Mouse (Mus musculus) induced T-regulatory cell, adult 2 months (primary cell): Measurements from ENCODE around the gene Crym.

Experiments
- DNase-seq: peaks from one replicate; pipeline ENCODE4 v3.0.0-alpha.2; 2012; ENCODE audit warnings: low read depth

The Crym gene

DNA sequence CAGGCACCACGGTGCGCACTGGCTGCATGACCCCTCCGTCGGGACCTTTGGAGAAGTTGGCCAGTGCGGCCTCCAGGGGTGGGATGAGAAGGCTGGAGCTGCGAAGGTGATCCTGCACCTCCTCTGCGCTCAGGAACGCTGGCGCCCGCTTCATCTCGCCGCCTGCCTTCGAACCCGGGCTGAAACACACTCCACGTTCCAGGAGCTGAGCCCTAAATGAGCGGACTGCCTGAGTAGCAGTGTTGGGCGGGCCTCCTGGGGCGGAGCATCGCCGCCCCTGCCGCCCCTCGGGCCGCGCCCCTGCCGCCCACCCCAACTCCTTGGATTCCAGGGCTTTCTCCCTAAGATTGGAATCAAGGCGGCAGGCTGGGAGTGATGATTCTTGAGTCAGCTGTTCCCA lies at the start of gene Crym:
Crym (minus strand) TSS at position 341 of the 400 bp plus-strand sequence.
- DNase-seq = no peak

DNA sequence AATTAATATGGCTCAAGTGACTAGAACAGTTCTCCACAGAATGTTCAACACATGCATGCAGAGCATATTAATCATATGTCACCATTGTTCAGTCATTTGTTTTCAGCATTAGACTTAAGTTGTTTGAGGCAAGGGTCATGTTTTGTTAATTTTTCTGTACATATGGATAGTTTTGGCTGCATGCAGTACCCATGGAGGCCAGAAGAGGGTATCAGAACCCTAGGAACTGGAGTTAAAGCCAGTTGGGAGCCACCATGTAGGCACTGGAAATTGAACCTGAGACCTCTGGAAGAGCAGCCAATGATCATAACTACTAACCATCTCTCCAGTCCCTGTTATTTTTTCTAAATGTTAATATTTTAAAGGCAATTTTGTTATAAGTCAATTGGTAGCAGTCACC lies 39.2 kb upstream of the Crym start:
- DNase-seq = peak; percentile 6

DNA sequence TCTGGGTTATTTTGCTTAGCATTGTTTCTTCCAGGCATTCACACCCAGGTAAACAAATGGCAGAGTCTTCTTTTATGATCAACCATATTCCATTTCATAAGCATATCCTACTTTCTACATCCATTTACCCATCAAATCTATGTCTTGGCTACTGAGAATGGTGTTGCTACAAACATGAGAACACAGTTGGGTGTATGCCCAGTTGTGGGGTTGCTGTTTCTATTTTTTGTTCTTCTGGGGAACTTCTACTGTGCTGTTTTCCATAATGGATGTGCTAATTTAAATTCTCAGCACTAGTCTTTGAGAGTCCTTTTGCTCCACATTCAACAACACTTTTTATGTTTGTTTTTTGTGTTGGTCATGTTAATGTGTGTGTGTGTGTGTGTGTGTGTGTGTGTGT lies 26.6 kb upstream of the Crym start:
- no peak for DNase-seq

DNA sequence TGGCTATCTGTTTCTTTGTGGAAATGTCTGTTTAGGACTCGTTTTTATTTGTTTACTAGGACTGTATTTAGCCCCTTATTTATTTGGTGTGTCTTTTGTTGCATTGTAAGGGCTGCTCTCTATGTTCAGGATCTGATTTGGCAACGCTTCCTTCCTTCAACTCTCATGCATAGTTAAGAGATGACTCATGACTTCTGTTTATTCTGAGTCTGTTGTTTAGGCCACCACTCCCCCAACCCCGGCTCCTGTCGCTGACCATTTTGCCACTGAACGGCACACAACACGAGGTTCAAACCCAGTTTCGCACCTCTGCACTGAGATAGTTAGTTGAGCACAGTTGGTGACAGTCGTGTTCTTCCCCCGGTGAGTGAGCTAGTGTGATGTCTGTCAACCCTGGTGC lies 4.1 kb upstream of the Crym start:
- DNase-seq = no peak

DNA sequence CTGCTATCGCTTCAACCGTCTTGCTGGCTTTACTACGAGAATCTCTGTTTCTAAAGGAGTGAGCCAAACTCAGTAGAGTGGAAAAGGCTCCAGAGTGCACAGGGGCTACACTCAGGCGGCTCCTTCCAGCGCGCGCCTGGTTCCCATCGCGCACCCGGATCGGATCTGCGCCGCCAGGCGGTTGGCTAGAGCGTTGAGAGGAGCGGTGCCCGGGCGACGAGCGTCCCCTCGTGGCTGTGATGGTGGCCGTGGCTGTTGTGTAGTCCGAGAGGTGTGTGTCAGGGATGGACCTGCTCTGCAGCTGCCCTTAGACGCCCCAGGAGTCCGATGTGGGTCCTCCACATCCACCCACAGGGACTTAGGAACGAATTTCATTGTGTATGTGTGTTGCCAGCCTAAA lies 1.9 kb upstream of the Crym start, which contains the start of gene Abca14:
Abca14 (plus strand) TSS at position 173 of the 400 bp plus-strand sequence.
- peak; percentile 9 for DNase-seq

DNA sequence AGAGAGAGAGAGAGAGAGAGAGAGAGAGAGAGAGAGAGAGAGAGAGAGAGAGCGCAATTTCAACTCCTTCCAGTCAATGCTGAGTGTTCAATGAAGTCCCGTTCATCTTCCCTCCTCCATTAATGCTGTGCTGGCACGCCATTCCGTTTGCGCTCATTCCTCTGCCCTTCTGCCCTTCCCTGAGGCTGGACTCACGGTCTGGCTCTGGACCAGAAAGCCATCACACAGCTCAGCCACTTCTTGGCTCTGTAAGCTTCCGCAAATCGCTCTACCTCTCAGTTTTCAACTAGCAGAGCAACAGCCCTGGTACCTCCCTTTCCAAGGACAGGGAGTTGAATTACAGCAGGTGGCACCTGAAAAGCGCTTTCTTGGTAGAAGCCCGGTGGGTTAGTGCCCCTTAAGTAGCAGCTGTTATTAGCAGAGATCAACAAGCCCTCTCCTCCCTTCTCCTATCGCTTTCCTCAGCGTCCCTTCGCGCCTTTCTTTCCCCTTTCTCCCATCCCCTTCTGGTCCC lies 623 bp downstream of the Crym start:
- no peak for DNase-seq

DNA sequence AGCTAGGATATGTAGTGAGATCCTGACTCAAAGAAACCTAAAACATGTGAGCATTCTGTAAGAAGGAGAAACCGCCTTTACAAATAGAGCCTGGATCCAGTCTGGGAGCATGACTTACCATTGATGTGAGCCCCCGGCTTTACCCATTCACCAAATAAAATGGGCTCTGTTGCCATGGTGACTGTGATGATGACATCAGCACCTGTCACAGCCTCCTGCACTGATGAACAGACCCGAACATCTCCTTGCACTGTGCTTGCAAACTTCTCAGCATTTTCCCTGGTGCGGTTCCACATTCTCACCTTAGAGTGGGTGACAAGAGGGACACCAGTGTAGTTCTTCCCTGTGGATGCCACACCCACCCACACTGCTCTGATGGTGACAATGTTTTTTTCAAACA lies 6.7 kb downstream of the Crym start:
- DNase-seq = no peak

DNA sequence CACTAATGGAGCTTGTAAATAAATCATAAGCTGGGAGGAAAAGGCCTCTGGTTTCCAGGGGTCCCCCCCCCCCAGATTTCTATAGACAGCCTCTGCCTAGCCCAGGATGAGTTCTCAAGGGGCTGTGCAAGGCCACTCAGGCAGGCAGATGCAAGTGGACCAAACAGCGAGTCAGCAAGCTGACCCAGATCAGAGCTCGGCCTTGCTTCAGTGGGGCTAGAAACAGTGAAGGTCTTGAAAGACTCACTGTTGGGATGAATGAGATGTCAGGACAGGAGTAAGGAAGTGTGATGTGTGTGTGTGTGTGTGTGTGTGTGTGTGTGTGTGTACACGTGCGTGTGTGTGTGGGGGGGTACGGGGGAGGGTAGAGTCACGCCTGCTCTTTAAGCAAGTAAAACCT lies 9.1 kb downstream of the Crym start:
- DNase-seq = no peak

DNA sequence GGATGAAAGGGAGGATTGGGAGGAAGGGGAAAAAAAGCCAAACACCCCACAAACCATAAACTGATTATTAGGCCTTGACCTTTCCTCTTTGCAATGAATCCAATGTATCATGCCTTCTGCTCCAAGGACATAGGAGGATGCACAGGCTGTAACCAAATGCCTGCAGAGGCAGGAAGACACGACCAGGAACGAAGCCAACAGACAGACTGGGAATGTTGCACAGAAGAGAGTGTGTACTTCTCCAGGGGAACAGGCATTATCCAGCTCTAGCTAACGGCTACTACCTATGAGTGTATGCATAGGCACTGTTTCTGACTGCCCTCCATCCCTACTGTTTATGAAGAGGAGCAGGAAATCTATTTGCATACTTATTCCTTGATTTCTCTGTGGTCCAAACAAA lies 9.7 kb downstream of the Crym start:
- no peak for DNase-seq

DNA sequence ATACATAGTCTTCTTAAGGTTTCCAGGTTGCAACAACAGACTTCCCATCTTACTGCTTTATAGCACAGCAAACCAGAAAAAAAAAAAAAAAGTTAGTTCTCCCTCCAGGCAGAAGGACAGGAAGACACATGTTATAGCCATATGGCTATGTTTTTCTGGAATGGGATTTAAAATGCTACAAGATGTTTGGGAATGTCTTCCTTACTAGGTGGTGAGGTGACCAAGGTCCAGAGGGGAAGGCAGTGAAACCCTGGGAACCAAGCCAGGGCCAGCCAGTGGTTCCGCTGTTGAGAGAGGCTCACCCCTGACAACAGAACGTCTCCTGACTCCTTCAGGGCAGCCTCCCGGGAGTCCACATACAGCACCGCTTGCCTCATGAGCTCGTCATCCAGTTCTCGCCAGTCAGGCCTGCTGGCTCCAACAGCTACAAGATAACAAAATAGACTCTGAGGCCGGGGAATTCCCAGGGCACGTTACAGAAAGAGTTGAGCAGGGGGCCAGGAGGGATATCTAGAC lies 11.7 kb downstream of the Crym start:
- DNase-seq = no peak

DNA sequence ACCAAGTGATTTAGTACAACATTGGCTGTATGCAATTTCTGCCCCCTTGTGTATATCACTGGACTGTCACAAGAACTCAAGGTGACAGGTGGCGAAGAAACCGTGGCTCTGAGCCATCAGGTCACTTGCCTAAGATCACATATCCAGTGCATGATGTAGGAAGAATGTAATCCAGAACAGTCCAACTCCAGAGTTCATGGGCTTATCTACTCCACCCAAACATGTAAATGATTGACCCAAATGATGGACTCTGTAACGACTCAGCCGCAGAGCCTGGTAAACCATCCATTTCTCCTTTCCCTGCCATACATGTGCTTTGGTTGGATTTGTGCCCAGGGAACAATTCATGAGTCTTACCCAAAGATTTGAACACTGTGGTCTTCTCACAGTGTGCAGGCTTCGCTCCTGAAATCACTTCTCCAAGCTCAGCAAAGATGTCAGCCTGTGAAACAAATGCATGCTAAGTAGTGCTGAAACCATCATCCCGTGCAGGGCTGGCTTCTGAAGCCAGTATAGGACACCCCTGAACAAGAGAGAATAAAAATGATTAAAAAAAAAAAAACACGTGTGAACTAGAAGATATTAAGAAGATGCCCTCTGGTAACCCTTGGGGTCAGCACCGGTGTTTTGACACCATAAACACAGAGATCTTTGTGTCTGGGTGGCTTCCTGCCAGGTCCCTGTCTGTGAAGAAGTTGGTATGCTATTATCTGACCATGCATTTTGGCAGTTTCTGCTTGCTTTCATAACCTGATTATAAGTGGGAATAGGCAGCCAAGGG lies 12.4 kb downstream of the Crym start:
- no peak for DNase-seq

DNA sequence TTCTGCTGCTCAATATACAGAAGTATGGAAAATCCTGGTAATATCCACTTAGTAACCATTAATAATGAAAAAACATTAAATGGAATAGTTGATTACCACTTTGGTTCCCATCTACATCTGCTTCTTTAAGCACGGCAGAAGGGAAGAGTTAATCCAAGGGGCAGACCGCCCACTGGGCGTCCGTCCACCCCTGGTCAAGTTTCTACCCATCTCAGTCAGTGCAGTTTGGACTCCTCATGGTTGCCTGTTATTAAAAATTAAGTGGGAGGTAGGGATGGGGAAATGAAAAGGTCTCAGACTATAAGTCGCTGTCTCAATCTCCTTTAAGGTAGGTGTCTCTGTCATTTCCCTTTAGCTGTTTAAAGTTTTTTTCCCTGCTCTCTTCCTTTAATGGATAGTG lies 13.0 kb downstream of the Crym start:
- no peak for DNase-seq

DNA sequence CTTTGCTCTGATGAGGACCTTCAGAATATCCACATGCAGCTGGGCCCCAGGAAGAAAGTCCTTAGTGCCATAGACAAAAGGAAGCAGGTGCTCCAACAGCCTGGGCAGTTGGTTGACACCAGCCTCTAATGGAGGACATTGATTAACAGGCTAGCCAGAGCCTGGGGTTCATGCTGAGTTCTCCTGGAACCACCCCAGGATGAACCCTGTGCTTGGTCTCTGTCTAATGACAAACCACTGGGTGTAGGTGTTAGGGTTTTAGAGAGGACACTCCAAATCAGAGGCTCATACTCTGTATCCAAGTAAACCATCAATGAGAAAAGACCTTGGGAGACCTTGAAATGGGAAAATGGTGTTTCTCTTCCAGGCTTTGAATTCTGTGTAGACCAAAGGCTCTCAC lies 19.0 kb downstream of the Crym start:
- no peak for DNase-seq

DNA sequence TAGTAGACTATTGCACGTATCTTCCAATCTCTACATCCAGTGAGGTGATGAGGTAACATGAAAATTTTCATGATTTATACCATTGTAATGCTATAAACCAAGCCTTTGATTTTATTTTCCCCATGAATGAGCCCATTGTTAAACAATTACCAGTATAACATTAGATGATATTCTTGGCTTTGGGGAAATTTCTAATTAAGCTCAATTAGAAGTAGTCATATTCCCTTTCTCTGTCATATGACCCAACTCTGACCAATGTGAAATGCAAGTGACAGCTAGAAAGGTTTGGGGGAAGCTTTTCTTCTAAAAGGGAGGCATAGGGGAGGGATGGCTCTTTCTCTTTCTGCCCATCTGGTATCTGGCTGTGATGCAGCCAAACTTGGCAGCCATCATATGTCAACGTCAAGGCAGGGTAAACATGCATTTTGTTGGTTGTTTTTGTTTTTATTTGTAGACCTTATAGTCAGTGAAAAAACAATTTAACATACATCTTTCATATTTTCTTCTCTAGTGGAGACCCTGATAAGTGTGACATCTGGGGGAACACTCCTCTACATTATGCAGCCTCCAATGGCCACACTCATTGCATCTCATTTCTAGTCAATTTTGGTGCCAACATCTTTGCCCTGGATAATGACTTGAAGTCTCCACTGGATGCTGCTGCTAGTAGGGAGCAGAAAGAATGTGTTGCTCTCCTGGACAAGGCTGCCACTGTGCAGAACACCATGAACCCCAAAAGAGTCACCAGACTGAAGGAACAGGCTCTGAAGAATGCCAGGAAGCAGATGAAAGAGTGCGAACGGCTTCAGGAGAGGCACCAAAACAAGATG lies 20.3 kb downstream of the Crym start:
- DNase-seq = no peak

DNA sequence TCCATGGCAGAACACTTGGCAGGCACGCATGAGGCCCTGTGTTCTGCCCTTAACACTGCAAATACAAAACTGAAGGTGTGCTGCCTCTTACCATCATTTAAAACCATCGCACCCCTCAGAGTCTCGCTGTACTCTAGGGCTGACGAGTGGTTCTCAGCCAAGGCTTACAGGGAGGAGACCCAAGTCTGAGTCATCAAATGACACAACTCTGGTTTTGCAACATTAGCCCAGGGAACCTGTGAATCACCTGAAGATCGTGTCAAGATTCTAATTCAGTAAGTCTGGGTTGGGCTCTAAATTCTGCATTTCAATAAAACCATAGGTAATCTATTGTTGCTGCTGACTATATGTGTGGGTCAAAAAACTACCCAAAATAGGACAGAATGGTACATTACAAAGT lies 21.4 kb downstream of the Crym start:
- no peak for DNase-seq

DNA sequence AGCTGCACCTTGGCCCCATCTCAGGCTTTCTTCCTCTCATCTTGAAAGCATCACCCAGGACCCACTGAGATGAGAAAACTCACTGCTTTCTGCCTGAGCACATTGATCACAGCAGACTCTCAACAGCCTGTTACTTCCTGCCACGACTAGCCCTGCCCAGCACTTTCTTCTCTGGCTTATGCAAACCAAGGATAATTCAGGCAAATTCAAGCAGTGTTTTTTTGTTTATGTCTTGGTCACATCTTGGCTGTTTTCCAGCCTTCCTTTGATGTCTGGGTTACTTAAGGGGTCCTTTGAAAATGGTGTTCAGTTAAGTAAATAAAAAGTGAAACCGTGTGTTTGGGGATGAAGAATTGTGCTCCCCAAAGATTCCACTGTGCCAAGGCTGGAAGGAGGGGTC lies 23.0 kb downstream of the Crym start:
- DNase-seq = no peak

DNA sequence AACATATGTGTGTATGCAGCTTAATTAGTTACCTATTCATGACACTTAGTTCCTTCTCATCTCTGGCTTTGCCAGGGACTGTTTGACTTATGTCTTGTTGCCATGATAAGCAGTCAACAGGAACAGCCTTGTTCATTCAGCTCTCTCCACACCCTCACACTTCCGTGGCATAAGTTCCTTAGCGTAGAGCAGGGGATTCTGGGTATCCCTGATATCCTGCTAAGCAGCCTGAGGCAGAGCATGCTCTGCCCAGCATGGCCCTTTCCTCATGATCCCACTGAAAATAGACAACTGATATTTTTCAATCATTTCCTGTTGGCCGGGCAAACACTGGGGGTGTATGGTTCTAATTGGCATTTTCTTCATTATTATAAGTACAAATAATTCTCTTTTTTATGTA lies 24.3 kb downstream of the Crym start:
- DNase-seq = no peak

DNA sequence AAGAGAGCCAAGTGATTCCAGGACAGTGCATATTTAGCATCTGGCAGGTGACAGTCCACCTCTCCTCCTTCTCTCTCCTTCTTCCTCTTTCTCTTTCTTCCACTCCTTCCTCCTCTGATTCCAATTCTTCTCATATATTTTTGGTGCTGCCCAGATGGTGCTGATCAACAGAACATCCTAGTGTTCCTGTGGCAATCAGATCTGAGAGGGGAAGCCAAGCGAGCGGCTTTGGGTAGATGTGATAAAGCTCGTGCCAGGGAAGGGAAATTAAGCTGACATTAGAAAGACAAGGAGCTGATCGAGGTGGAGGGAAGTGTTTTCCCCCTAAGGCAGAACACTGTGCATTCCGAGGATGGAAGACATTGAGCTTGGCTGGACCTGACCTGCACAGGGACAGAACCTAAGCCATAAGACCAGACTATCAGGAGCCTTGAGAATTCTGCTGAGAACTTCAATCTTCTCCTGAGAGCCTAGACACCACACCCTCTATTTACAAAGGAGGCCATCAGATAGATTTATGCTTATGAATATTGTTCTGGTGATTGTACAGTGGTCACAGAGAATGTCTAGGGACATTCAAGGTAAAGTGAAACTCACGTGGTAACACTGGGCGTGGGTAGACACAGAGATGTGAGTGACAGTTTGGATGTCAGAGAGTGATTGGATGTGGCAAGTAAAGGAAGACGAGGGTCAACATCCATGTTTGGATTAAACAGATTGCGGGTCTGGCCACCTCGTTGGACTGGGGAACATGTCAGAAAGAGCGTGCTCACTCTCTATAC lies 27.0 kb downstream of the Crym start:
- DNase-seq = no peak

DNA sequence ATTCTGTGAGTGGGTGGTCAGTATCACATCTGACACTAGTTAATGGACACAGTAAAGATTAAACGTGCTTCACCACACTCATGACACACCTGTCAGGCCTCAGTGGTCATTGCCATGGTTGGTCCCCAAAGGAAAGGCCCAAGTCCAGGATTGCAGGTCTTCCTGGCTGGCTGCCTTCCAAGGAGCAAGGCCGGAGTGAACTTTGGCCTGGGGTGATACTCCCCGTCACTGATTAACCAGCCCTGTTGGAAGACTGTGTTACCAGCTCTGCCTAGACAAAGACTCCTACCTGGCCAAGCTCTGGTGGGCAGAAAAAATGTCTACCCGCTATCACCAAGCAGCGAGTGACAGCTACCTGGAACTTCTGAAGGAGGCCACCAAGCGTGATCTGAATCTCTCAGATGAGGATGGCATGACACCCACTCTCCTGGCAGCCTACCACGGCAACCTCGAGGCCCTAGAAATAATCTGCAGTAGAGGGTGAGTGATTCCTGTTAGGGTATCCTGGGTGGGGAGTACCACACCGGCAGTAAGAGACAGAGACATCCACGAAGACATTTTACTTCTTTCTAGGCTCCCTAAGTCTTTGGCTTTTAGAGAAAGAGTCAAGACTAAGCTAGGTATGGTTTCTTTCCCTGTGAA lies 28.2 kb downstream of the Crym start, which contains the start of gene Anks4b:
Anks4b (plus strand) TSS at position 256 of the 642 bp plus-strand sequence.
- DNase-seq = no peak

DNA sequence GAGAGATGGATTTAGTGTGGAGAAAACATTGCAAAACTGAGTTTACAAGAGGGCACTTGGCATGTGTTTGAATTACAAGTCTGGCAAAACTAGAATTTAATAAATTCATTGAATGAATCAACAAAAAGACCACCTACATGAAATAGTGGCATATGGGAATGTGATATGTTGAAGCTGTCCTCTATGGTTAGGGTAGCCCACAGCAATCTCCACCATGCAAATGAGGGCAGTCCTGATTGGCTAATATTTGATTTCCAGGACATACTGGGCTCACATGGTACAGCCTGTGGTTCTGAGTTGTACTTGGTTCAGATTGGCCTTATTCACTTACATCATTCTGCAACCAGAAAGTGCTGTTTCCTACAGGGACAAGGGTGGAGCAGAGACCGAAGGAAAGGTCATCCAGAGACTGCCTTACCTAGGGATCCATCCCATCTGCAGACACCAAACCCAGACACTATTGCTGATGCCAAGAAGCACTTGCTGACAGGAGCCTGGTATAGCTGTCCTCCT lies 29.7 kb downstream of the Crym start:
- no peak for DNase-seq

DNA sequence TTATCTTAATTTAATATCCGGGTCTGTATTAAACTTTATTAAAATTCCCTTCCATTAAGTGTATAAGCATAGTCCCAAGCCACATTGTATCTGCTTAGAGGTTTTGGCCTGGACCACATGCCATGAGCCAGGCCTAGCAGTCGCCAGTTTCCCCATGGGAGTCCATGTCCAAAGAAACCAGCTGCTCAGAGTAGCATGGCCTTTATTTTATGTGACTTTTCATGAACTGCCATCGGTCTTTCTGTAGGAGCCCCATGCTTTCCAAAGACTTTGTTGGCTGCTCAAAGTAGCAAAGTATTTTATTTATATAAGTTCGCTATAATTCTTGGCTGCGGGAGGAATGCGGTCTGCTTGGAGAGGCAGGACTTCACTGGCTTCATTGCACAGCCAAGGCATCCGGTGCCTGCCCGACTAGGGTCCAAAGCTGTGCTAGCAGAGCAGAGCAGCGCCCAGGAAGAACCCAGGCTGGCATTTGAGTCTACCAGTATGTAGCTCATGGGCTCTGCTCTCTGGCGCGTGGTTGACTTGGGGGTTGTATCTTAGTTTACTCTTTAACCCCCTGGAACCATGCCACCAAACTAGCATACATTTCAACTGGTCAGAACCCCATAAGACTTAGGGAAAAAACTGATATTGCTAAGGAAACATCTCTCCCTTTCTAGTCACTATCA lies 38.2 kb downstream of the Crym start:
- DNase-seq = no peak
